Mouse (Mus musculus): ENCODE measurements around the gene Eef2. TPM values are rescaled to one million over a fixed set of nuclear protein-coding genes. Genes with fewer than 3 reads are reported as not detected.

The Eef2 gene
- 577 and 592 TPM in 2 replicates for polyA plus RNA-seq (2015; fragmentation: Nextera tagmentation; extraction: Ambion mirVana)

DNA sequence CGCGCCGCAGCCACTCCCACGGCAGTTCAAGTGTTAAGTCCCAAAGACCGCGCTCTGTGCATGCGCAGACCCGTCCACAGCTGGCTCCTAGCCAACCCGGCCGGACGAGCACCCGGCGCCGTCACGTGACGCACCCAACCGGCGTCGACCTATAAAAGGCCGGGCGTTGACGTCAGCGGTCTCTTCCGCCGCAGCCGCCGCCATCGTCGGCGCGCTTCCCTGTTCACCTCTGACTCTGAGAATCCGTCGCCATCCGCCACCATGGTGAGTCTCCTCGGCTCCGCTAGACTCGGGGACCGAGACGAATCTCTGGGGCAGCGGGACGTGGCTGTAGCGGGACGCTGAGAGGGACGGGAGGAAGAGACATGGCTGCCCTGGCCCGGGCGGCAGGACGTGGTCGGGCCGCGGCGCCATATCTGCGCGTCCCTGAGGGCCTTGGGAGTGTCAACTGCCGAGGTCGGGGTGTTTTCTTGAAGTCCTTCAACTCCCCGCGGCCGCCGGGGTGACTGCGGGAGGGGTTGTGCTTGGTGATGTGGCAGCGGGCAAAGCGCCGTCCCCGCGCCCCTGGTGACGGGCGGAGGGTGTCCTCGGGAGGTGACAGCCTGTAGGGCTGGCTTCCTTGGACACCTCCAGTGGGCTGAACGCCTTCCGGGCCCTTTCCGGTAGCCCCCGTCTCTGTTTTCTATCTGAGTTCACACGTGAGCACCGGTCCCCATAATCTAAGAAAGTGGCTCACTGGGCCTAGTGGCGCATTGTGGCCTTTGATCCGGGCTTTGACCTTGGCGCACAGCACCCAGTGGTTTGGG is at the start of gene Eef2:
Gene Eef2, plus strand, starts transcription at position 166 of the 806 bp plus-strand sequence.
- no peaks in the 10 kb centered on the region for H3K9me3 ChIP-seq
- WGBS = under 1% methylated on average over 76 of the region's 77 CpGs
- peak within 1 kb of the TSS; percentile 95 for H3K27ac ChIP-seq
- no peaks in the 10 kb centered on the region for H3K27me3 ChIP-seq
- ATAC-seq (ENCODE audit: low FRiP score, low read depth) = peak; percentile 84
- peak within 1 kb of the TSS; percentile 92 for H3K4me2 ChIP-seq (replicated peaks)
- H3K36me3 ChIP-seq = peaks cover 43% of the 10 kb centered on the region
- H3K4me1 ChIP-seq = peaks cover 60% of the 10 kb centered on the region
- peak within 1 kb of the TSS; percentile 100 for H3K9ac ChIP-seq
- peak within 1 kb of the TSS; percentile 100 for H3K4me3 ChIP-seq

DNA sequence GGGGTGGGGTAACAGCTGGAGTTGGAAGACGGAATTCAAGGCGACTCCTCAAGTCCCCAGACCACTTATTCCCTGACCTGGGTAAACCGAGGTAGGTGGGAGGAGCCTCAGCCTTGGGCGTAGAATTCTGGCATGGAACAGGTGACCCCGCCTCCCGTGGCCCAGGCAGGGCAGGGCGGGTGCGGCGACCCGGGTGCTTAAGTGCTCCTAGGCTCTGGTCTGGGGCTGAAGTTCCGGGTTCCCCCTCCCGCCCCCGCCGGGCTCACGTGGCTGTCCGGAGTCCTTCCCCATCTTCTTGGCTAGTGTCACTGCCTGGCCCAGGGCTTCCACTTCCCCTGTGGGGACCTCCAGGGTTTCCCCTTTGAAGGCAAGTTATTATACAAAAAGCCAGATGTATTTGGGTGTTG is 42.2 kb upstream of the Eef2 start:
- H3K4me2 ChIP-seq (replicated peaks) = peak overlapping the region; percentile 27
- H3K9ac ChIP-seq = peak overlapping the region; percentile 13; the same call in 1 of the 2 replicates
- ATAC-seq (ENCODE audit: low FRiP score, low read depth) = no peak
- 2% methylated on average over 16 of the region's 16 CpGs for WGBS
- no peaks in the 10 kb centered on the region for H3K9me3 ChIP-seq
- H3K27me3 ChIP-seq = peaks cover 33% of the 10 kb centered on the region
- 0 out of 2 replicates have a peak, but pooled peaks cover 2% of the 10 kb centered on the region for H3K36me3 ChIP-seq
- no peak overlapping the region for H3K27ac ChIP-seq
- H3K4me1 ChIP-seq = peaks cover 38% of the 10 kb centered on the region
- peak overlapping the region; percentile 11; the same call in 1 of the 2 replicates for H3K4me3 ChIP-seq

DNA sequence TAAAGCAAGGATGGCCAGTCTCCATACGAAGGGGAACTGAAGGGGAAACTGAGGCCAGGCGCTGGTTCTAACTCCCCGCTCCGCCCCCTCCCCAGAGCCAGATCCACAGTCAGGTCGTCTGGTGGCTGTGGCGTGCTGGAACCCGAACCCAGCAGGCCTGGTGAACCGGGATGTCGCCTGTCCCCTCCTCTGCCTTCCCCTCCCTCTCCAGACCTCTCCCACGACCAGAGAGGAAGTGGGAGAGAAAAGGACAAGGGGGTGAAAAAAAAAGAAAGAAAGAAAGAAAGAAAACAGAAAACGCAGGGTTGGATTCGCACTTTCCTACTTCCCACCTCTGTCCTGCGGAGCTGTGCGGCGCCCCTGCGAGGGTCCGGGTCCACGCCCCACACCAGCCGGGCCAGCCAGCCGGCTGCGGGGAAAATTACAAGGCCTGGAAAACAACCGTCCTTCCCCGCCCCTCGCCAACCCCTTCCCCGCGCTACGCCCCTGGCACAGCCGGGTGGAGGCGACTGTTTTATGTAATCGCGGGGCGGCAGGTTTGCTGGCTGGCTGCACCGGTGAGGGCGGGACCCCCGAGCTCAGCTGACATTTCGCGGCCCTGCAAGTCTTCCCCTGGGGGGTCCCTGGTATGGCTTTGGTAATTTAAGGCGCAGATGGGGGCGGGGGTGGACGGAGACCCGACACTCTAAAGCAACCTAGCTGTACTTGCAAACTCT is 41.3 kb upstream of the Eef2 start, which contains the start of gene Zbtb7a:
Gene Zbtb7a, plus strand, starts transcription at position 255 of the 716 bp plus-strand sequence.
- no peaks in the 10 kb centered on the region for H3K9me3 ChIP-seq
- ATAC-seq (ENCODE audit: low FRiP score, low read depth) = no peak
- H3K4me2 ChIP-seq (replicated peaks) = peak within 1 kb of the TSS; percentile 97
- H3K4me3 ChIP-seq = peak within 1 kb of the TSS; percentile 87
- peaks cover 41% of the 10 kb centered on the region for H3K4me1 ChIP-seq
- WGBS = under 1% methylated on average over 40 of the region's 41 CpGs
- H3K27me3 ChIP-seq = peaks cover 33% of the 10 kb centered on the region
- H3K9ac ChIP-seq = peak within 1 kb of the TSS; percentile 95
- peak within 1 kb of the TSS; percentile 99 for H3K27ac ChIP-seq
- 0 out of 2 replicates have a peak, but pooled peaks cover 9% of the 10 kb centered on the region for H3K36me3 ChIP-seq

DNA sequence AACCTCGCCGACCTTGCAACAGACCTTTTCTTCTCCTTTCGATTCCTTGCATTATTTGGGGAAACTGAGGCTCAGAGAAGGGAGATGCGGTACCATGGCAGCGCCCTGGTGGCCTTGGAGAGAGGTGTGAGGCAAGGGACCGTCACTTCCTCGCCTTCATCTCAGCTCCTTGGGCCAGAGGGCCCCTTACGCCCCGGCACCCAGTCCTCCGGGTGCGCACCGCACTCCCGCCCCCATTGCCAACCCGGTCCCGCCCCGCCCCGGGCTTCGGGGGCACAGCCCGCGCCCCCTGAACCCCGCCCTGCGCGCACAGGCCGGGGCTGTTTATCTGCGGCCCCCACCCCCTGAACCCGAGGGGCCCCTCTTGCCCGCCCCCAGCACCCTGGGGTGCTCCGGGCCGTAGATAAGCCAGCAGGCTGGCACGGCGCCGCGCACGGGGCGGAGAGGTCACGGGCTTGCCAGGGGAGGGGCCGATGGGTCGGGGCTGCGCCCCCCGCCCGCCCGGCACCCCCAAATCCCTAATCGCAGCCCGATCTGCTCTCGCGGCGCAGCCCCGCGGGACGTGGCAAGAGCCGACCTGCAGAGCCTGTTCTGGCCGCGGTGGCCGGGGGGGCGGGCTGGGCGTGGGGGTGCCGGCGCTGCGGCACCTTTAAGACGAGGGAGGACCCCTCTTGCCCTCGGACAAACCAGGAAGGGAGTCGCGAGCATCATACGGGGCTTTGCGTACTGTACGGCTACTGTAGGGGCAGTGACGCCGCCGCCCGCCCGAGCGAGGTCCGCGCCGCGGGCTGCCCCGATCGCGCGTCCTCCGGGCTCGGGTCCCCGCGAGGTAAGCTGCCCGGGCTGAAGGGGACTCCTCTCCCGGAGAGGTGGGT is 40.4 kb upstream of the Eef2 start:
- H3K36me3 ChIP-seq = 0 out of 2 replicates have a peak, but pooled peaks cover 11% of the 10 kb centered on the region
- no peaks in the 10 kb centered on the region for H3K9me3 ChIP-seq
- H3K9ac ChIP-seq = peak overlapping the region; percentile 95
- peaks cover 50% of the 10 kb centered on the region for H3K4me1 ChIP-seq
- H3K27ac ChIP-seq = peak overlapping the region; percentile 99
- ATAC-seq (ENCODE audit: low FRiP score, low read depth) = peak; percentile 6; the same call in 1 of the 2 replicates
- peak overlapping the region; percentile 97 for H3K4me2 ChIP-seq (replicated peaks)
- H3K27me3 ChIP-seq = peaks cover 33% of the 10 kb centered on the region
- H3K4me3 ChIP-seq = peak overlapping the region; percentile 87
- WGBS = under 1% methylated on average over 83 of the region's 86 CpGs

DNA sequence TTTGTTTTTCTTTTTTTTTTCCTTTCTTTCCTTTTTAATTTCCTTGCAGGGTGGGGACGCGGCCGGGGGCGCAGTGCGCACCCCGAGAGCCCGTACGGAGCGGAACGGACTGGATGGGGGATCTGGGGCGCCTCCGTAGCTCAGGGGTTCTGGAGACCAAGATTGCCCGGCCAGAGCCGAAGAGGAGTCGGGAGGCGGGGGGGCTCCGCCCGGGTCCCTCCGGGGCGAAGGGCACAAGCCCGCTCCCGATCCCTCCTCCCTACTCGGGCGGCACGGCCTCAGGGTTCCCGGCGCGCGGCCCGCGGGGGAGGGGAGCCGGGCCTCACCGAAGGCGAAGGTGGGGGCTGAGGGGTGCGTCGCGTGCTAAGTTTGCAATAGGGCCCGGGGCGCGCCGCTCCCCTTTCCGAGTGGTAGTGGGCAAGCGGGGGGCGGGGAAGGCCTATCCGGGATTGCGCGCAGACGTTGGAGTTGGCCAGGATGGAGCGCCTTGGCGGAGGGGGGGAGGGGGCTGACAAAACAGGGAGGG is 39.7 kb upstream of the Eef2 start:
- Histone ChIP-seq H3K9ac (peak overlapping the region; percentile 95), H3K36me3 (peaks cover 13% of the 10 kb centered on the region; the same call in 1 of the 2 replicates), H3K27me3 (peaks cover 33% of the 10 kb centered on the region), H3K4me3 (peak overlapping the region; percentile 87), H3K27ac (peak overlapping the region; percentile 99), H3K4me1 (peaks cover 57% of the 10 kb centered on the region), H3K4me2 (replicated peaks) (peak overlapping the region; percentile 97), H3K9me3 (no peaks in the 10 kb centered on the region)
- peak; percentile 60 for ATAC-seq (ENCODE audit: low FRiP score, low read depth)
- WGBS = 1% methylated on average over 47 of the region's 50 CpGs

DNA sequence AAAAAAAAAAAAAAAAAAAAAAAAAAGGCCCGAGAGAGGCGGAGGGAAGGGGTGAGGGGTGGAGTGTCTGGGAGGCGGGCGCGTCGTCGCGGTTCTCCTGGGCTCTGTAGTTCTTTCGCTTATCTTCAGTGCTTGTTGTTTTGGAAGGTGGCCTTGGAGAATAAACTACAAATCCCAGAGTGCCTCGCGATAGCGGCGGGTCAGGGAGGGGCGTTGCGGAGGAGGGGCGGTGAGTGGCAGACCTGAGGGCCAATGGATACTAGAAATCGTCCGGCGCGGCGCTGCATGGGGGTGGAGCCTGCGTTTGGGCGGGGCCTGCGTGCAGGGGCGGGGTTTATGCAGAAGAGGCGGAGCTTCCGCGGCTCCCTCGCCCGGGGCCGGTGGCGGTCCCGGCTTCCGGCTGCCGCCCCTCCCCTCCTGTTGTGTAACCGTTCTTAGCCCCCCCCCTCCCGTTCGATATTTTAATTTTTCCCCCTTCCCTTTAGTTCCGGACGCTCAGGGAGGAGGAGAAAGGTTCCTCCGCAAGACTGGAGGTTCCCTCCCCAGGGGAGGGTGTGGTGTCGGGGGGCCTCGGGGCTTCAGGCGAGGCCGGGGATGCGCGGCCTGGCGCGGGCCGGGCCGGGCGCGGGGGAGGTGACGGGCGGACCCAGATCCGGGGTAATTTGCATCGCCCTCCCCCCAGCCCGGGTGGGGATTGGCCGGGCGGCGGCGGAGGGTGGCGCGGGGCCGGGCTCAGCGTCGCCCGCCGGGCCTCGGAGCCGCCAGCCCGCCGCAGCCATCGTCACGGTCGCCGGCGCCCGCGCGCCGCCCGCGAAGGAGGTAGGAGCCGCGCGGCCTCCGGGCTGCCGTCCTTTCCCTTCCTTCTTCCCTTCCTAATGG is 38.9 kb upstream of the Eef2 start:
- H3K4me1 ChIP-seq = peaks cover 64% of the 10 kb centered on the region
- peaks cover 15% of the 10 kb centered on the region; the same call in 1 of the 2 replicates for H3K36me3 ChIP-seq
- peak overlapping the region; percentile 87 for H3K4me3 ChIP-seq
- H3K27me3 ChIP-seq = peaks cover 33% of the 10 kb centered on the region
- H3K4me2 ChIP-seq (replicated peaks) = peak overlapping the region; percentile 98
- no peaks in the 10 kb centered on the region for H3K9me3 ChIP-seq
- H3K9ac ChIP-seq = peak overlapping the region; percentile 93
- H3K27ac ChIP-seq = peak overlapping the region; percentile 85
- WGBS = under 1% methylated on average over 67 of the region's 89 CpGs
- peak; percentile 93 for ATAC-seq (ENCODE audit: low FRiP score, low read depth)

DNA sequence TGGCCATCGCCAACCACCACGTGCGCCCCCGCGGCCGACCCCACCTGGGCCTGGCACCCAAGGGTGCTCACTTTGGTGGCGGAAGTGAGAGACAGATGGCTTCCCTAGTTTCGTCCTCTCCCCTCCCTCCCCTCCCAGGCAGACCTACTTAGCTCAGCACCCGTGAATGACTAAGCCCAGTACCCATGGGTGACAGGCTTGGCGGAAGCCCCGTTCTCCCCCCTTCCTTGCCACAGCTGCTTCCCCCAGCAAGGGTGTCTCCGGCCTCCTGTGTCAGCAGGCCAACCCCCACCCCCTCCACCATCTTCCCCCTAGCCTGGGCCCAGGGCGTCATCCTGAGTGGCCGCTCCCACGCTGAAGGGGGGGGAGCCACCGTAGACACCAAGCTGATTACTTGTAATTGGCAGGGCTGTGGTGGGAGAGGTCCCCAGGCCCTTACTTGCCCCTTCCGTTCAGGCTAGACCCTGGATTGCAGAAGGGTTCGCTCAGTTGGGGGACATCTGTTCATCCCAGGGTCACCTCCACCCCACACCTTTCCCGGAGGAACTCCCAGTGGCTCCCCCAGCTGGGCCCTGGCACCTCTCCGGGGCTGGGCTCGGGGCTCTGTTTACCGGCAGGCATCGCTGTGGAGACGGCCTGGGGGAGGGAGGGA is 38.2 kb upstream of the Eef2 start:
- 2% methylated on average over 18 of the region's 24 CpGs for WGBS
- Histone ChIP-seq H3K4me1 (peaks cover 69% of the 10 kb centered on the region), H3K4me3 (peak overlapping the region; percentile 87), H3K9ac (peak overlapping the region; percentile 93), H3K4me2 (replicated peaks) (peak overlapping the region; percentile 98), H3K36me3 (peaks cover 16% of the 10 kb centered on the region), H3K9me3 (no peaks in the 10 kb centered on the region), H3K27me3 (peaks cover 27% of the 10 kb centered on the region), H3K27ac (peak overlapping the region; percentile 85)
- no peak for ATAC-seq (ENCODE audit: low FRiP score, low read depth)

DNA sequence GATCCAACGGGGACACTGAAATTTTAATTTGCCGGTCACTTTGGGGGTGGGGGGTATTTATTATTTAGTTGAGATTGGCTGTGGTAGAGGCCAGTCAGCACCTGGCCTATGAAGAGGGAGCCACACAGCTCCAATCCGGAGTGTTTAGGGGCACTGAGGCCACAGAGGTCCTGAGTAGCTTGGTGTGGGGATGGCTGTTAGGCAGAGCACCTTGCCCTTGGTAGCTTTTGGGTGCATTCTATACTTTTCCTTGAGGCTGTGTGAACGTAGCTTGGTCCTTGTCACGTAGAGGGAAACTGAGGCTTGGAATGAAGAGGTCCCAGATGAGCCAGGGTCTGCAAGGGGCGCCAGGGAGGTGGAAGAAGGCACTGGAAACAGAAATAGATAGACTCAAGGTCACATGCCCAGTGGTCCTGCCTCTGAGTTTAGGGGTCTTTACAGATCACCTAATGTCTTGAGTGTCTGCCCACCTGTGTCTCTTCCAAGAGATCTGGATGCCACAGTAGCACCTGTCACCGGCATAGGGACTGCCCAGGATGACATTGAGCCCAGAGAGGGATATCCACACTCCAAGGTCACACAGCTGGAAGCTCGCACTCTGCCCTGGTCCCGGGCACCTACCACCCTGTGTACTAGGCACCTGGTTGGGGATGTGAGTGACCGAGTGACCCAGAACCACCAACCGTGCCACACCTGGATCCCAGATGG is 37.5 kb upstream of the Eef2 start:
- no peak for ATAC-seq (ENCODE audit: low FRiP score, low read depth)
- Histone ChIP-seq H3K4me1 (peaks cover 66% of the 10 kb centered on the region), H3K4me3 (peak overlapping the region; percentile 87), H3K9ac (peak overlapping the region; percentile 93), H3K4me2 (replicated peaks) (peak overlapping the region; percentile 98), H3K27me3 (peaks cover 20% of the 10 kb centered on the region), H3K9me3 (no peaks in the 10 kb centered on the region), H3K36me3 (peaks cover 23% of the 10 kb centered on the region), H3K27ac (peak overlapping the region; percentile 28; the same call in 1 of the 2 replicates)
- 58% methylated on average over 11 of the region's 11 CpGs for WGBS

DNA sequence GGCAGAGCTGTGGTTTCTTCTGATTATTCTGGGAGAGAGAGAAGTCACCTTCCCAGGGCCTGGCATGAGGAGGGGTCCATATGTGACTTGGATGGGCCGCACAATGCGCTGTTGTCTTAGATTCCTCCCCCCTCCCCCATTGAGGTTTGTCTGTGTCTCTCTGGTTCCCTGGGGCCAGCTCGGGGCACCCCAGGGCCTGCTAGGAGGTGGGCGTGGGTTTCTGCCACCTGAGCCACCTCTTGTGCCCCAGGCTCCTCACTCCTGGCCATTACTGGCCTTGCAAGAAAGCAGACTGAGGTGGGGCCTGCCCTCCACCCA is 36.9 kb upstream of the Eef2 start:
- Histone ChIP-seq H3K4me1 (peaks cover 62% of the 10 kb centered on the region), H3K27ac (no peak overlapping the region), H3K4me3 (peak overlapping the region; percentile 87), H3K9ac (peak overlapping the region; percentile 93), H3K4me2 (replicated peaks) (peak overlapping the region; percentile 98), H3K36me3 (peaks cover 28% of the 10 kb centered on the region), H3K9me3 (no peaks in the 10 kb centered on the region), H3K27me3 (peaks cover 14% of the 10 kb centered on the region)
- ATAC-seq (ENCODE audit: low FRiP score, low read depth) = no peak
- WGBS = 77% methylated on average over 4 of the region's 4 CpGs

DNA sequence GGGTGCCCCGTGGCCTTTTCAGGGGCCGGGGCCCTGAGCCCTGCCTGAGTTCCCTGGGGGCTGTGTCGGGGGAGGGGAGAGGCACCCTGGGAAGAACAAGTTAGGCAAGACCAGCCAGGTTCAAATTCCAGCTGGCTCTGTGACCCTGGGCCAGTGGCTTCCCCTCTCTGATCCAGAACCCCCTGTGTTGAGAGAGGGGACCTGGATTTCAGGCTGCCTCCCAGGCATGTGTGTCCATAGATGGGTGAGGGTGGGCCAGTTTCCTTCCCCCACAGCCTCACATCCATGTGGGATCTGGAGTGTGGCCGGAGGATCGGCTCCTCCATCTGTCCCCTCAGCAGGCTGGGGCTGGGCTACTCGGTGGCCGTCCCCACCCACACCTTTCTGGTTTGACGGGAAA is 36.4 kb upstream of the Eef2 start:
- Histone ChIP-seq H3K9ac (peak overlapping the region; percentile 93), H3K27me3 (peaks cover 9% of the 10 kb centered on the region), H3K4me2 (replicated peaks) (peak overlapping the region; percentile 98), H3K4me1 (peaks cover 59% of the 10 kb centered on the region), H3K4me3 (peak overlapping the region; percentile 87), H3K36me3 (peaks cover 33% of the 10 kb centered on the region), H3K9me3 (no peaks in the 10 kb centered on the region), H3K27ac (no peak overlapping the region)
- no peak for ATAC-seq (ENCODE audit: low FRiP score, low read depth)
- 41% methylated on average over 8 of the region's 8 CpGs for WGBS
